Mouse (Mus musculus): ENCODE data around the gene Inka1.

GRCm38 (mm10) chr9:107984754-107985055 lies 974 bp downstream of the Inka1 start:
- TF ChIP-seq CTCF (IDR thresholded peaks at IDR 0.05; ENCODE audit: control insufficient read depth, insufficient read depth, insufficient read length), result no peak
- no peak for TF ChIP-seq MAX (IDR thresholded peaks at IDR 0.05)
- no peak for TF ChIP-seq MYOD1 (IDR thresholded peaks at IDR 0.05; ENCODE audit: control insufficient read depth, insufficient read length, low read depth)
- no peak for TF ChIP-seq MYOG (IDR thresholded peaks at IDR 0.05; ENCODE audit: control insufficient read depth, extremely low read depth, insufficient read length)
- no peak for TF ChIP-seq USF1 (IDR thresholded peaks at IDR 0.05; ENCODE audit: low read depth)

Data from C2C12 (cell line).